Mouse (Mus musculus) forebrain, embryonic 13.5 days (tissue): Measurements from ENCODE around the gene Lrg1. TPM values are rescaled to one million over a fixed set of nuclear protein-coding genes. Genes with fewer than 3 reads are reported as not detected.
"Not testable (repeated sequence)": the region's sequence is repeated elsewhere in the genome, so short reads cannot be mapped to it uniquely, and the experiment has no call there.

ENCODE experiments used
- ATAC-seq: fragments of 200-750 bp; cut with Nextera tagmentation; 2 replicates; pipeline ENCODE4 v1.8.0; 2017
- H3K27ac ChIP-seq: fragments of 300-500 bp; sonication (generic); 2 replicates; pipeline ENCODE4 v1.5.1; 2015; ENCODE audit warnings: inconsistent platforms, mild to moderate bottlenecking, moderate library complexity
- H3K27me3 ChIP-seq: fragments of 300-500 bp; sonication (generic); 2 replicates; pipeline ENCODE4 v1.6.1; 2015; ENCODE audit warnings: mild to moderate bottlenecking, inconsistent platforms
- H3K36me3 ChIP-seq: fragments of 300-500 bp; sonication (generic); 2 replicates; pipeline ENCODE4 v1.6.1; 2015; ENCODE audit warnings: mild to moderate bottlenecking, inconsistent platforms; ENCODE audit not compliant: poor library complexity, severe bottlenecking
- H3K4me1 ChIP-seq: fragments of 300-500 bp; sonication (generic); 2 replicates; pipeline ENCODE4 v1.6.1; 2015; ENCODE audit warnings: inconsistent platforms
- H3K4me2 ChIP-seq: fragments of 300-500 bp; sonication (generic); 2 replicates; pipeline ENCODE4 v1.6.1; 2015; ENCODE audit warnings: inconsistent platforms, mild to moderate bottlenecking, moderate library complexity
- H3K4me3 ChIP-seq: fragments of 300-500 bp; sonication (generic); 2 replicates; pipeline ENCODE4 v1.5.1; 2015; ENCODE audit warnings: mild to moderate bottlenecking, inconsistent platforms
- H3K9ac ChIP-seq: fragments of 300-500 bp; sonication (generic); 2 replicates; pipeline ENCODE4 v1.6.1; 2015; ENCODE audit warnings: mild to moderate bottlenecking, inconsistent platforms
- H3K9me3 ChIP-seq: fragments of 300-500 bp; sonication (generic); replicated peaks from 2 replicates; pipeline ENCODE4 v1.6.1; 2016; ENCODE audit warnings: inconsistent platforms
- WGBS: fragments of 180-500 bp; shearing (Covaris S2); methylation state at CpG from one replicate; pipeline ENCODE4 v1.1.7; 2015; 5-methylcytosine and 5-hydroxymethylcytosine counted together
- polyA plus RNA-seq: library from polyadenylated mRNA; unstranded; fragments of >200 nt; fragmentation: Nextera tagmentation; extraction: Ambion mirVana; gene quantifications from 2 replicates; pipeline ENCODE4 v1.2.1, GENCODE M21; 2015

Gene Lrg1
- polyA plus RNA-seq, 1 experiment from 2014 or later, result not detected

DNA sequence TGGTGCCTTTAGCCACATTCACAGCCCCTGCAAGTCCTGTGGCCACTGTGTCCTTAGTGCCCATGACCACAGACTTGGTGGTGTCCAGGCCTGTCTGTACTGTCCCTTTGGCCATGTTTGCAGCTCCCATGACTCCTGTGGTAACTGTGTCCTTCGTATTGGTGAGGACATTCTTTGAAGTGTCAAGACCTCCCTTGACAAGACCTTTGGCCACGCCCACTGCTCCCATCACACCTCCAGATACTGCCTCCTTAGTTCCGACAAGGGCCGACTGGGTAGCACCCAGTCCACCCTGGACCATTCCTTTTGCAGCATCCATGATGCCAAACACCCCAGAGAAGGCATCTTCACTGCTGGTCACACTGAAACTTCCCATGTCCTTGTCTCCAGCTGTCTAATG is 14.8 kb downstream of the Lrg1 start:
- no peak for ATAC-seq
- WGBS, result 79% methylated on average over 4 of the region's 4 CpGs

DNA sequence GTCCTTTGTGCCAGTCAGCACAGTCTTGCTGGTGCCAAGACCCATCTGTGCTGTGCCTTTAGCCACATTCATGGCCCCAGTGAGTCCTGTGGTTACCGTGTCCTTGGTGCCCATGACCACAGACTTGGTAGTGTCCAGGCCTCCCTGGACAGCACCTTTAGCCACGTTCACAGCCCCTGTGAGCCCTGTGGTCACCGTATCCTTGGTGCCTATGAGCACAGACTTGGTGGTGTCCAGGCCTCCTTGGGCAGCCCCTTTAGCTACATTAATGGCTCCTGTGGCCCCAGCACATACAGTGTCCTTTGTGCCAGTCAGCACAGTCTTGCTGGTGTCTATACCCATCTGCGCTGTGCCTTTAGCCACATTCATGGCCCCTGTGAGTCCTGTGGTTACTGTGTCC is 15.4 kb downstream of the Lrg1 start:
- WGBS, result 98% methylated on average over 4 of the region's 4 CpGs
- H3K27ac ChIP-seq, H3K4me3 ChIP-seq, H3K4me2 ChIP-seq, H3K27me3 ChIP-seq, H3K9ac ChIP-seq, H3K4me1 ChIP-seq, H3K9me3 ChIP-seq, ATAC-seq: not testable (repeated sequence)
- H3K36me3 ChIP-seq, result peaks cover 34% of the 10 kb centered on the region

More for the DNA sequence above, 14.8 kb downstream of the Lrg1 start:
- H3K27ac ChIP-seq, result no peak overlapping the region
- H3K9me3 ChIP-seq, result no peaks in the 10 kb centered on the region
- no peak overlapping the region for H3K4me2 ChIP-seq
- no peak overlapping the region for H3K4me3 ChIP-seq
- peaks cover 29% of the 10 kb centered on the region for H3K36me3 ChIP-seq
- H3K9ac ChIP-seq, result no peak overlapping the region
- H3K4me1 ChIP-seq, result no peaks in the 10 kb centered on the region
- no peaks in the 10 kb centered on the region for H3K27me3 ChIP-seq

DNA sequence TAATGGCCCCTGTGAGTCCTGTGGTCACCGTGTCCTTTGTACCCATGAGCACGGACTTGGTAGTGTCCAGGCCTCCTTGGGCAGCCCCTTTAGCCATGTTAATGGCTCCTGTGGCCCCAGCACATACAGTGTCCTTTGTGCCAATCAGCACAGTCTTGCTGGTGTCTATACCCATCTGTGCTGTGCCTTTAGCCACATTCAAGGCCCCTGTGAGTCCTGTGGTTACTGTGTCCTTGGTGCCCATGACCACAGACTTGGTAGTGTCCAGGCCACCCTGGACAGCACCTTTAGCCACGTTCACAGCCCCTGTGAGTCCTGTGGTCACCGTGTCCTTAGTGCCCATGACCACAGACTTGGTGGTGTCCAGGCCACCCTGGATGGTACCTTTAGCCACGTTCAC is 17.0 kb downstream of the Lrg1 start:
- 82% methylated on average over 2 of the region's 5 CpGs for WGBS
- not testable (repeated sequence) for ATAC-seq, H3K4me1 ChIP-seq, H3K4me2 ChIP-seq, H3K4me3 ChIP-seq, H3K27ac ChIP-seq, H3K9ac ChIP-seq, H3K9me3 ChIP-seq, H3K27me3 ChIP-seq
- peaks cover 50% of the 10 kb centered on the region for H3K36me3 ChIP-seq

DNA sequence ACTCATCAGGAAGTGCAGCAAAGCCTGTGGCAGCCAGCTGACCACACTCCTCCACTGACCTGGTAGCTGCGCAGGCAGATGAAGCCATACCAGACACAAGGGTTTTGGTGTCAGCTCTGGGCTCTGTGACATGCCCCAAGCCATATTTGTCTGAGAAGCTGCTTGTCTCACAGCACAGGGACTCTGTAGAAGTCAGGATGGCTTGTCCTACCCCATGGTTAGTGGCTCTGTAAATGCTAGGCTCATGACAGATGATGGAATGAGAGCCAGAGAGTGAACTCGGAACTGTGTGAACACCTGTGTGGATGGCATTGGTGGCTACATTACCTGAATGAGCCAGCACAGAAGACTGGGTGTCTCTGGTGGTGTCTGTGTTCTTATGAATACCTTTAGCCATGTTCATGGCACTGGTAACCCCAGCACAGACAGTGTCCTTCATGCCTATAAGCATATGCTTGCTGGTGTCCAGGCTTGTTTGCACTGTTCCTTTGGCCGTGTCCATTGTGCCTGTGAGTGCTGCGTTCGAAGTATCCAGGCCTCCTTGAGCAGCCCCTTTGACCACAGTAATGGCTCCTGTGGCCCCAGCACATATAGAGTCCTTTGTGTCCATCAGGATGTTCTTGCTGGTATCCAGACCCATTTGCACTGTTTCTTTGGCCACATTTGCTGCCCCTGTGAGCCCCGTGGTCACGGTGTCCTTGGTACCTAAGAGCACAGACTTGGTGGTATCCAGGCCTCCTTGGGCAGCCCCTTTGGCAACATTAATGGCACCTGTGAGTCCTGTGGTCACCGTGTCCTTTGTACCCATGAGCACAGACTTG is 18.1 kb downstream of the Lrg1 start:
- no peaks in the 10 kb centered on the region for H3K9me3 ChIP-seq
- H3K27me3 ChIP-seq, result no peaks in the 10 kb centered on the region
- H3K4me1 ChIP-seq, result no peaks in the 10 kb centered on the region
- H3K36me3 ChIP-seq, result peaks cover 60% of the 10 kb centered on the region
- no peak overlapping the region for H3K27ac ChIP-seq
- H3K9ac ChIP-seq, result no peak overlapping the region
- H3K4me2 ChIP-seq, result no peak overlapping the region
- H3K4me3 ChIP-seq, result no peak overlapping the region
- no peak for ATAC-seq
- 95% methylated on average over 8 of the region's 8 CpGs for WGBS

DNA sequence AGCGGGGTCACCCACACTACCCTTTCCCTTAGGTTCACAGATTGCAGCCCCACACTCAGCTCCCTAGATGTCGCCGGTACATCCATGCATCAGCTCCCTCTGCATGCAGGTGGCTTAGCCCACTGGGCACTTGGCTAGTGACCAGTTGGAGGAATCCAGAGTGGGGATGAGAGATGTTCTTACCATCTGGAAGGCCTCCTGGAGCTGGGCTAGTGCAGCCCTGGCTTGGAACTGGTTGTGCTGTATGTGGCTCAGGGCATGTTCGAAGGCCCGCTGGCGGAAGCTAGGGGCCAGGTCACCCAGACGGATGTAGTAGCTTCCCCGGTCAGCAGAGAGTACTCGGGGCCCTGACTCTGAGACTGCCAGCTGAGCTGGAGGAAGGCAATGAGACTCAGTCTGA is 18.9 kb downstream of the Lrg1 start:
- H3K36me3 ChIP-seq, result peaks cover 62% of the 10 kb centered on the region
- 95% methylated on average over 9 of the region's 9 CpGs for WGBS
- ATAC-seq, result no peak

DNA sequence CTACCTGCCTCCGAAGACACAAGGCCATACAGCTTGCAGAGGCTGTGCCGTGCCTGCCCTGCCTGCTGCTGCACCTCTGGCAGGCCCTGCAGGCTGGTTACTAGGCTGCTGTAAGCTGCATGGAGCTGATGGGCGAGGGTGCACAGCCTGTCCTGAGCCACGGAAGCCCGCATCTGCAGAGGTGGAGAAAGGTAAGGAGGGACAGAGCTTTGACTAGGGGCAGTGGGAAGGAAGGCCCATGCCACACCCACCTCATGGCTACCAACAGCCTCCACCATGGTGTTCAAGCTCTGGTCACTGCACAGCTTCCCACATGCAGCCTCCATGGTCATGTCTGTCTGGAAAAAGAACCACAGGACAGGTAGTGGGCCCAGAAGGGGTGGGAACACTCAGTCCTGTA is 19.6 kb downstream of the Lrg1 start:
- H3K4me3 ChIP-seq, result no peak overlapping the region
- no peak for ATAC-seq
- 93% methylated on average over 5 of the region's 5 CpGs for WGBS
- no peak overlapping the region for H3K9ac ChIP-seq
- H3K4me2 ChIP-seq, result no peak overlapping the region
- H3K4me1 ChIP-seq, result no peaks in the 10 kb centered on the region
- H3K9me3 ChIP-seq, result no peaks in the 10 kb centered on the region
- peaks cover 70% of the 10 kb centered on the region for H3K36me3 ChIP-seq
- H3K27me3 ChIP-seq, result no peaks in the 10 kb centered on the region
- H3K27ac ChIP-seq, result no peak overlapping the region

More for the DNA sequence above, 18.9 kb downstream of the Lrg1 start:
- H3K27ac ChIP-seq, result no peak overlapping the region
- no peaks in the 10 kb centered on the region for H3K27me3 ChIP-seq
- no peaks in the 10 kb centered on the region for H3K4me1 ChIP-seq
- no peak overlapping the region for H3K4me2 ChIP-seq
- no peaks in the 10 kb centered on the region for H3K9me3 ChIP-seq
- H3K4me3 ChIP-seq, result no peak overlapping the region
- H3K9ac ChIP-seq, result no peak overlapping the region

DNA sequence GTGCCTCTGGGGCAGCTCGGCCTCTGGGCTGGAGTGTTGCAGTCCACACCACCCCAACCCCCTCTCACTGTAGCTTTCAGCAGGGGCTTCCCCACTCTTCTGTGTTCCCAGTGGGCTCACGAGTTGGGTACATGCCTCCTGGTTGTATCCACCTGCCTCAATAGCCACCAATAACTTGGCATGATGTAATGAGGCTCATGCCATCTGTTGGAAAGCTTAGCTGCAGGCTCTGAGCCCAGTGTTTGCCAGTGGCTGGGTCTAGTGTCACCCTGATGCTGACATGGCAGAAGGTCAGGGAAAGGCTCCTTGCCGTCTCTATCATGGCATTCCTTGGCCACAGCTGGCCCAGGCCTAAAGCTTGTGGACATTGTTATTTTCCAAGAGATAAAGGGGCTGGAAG is 21.0 kb downstream of the Lrg1 start:
- H3K4me1 ChIP-seq, result no peaks in the 10 kb centered on the region
- ATAC-seq, result no peak
- H3K36me3 ChIP-seq, result peaks cover 83% of the 10 kb centered on the region
- WGBS, result 87% methylated on average over 3 of the region's 3 CpGs
- H3K27ac ChIP-seq, result no peak overlapping the region
- no peak overlapping the region for H3K4me2 ChIP-seq
- H3K27me3 ChIP-seq, result no peaks in the 10 kb centered on the region
- no peak overlapping the region for H3K4me3 ChIP-seq
- H3K9me3 ChIP-seq, result no peaks in the 10 kb centered on the region
- H3K9ac ChIP-seq, result no peak overlapping the region

DNA sequence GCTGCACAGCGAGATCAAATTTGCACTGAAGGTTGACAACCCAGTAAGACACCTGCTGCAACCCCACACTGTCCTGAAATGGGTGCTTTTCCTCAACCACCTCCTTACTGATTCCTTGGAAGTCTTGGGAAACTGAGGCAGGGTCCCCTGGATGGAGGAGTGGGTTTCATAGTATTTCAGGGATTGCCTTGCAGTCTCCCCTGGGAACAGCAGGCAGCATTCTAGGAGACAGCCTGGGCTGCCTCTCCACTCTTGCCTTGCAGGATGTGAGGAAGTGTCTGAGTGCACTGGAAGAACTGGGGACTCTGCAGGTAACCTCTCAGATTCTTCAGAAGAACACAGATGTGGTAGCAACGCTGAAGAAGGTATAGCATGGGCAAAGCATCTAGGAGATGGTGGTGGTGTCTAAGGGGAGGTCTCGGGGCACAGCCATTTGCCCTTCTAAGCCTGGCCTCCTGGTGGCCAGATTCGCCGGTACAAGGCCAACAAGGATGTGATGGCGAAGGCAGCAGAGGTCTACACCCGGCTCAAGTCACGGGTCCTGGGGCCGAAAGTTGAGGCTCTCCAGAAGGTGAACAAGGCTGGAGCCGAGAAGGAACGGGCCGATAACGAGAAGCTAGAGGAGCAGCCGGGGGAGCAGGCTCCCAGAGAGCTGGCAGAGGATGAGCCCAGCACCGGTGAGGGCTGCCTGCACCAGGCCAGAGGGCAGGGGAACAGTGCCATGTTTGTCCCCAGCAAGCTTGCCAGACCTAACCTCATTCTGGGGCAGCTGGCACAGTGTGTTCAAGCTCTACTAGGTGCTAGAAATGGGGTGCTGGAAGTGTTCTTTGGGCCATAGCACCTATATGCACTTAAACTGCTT is 22.9 kb downstream of the Lrg1 start:
- Histone ChIP-seq H3K4me3 (no peak overlapping the region), H3K27me3 (no peaks in the 10 kb centered on the region), H3K27ac (no peak overlapping the region), H3K4me2 (no peak overlapping the region), H3K36me3 (peaks cover 98% of the 10 kb centered on the region), H3K4me1 (no peaks in the 10 kb centered on the region), H3K9me3 (no peaks in the 10 kb centered on the region), H3K9ac (no peak overlapping the region)
- WGBS, result 93% methylated on average over 15 of the region's 15 CpGs
- no peak for ATAC-seq

DNA sequence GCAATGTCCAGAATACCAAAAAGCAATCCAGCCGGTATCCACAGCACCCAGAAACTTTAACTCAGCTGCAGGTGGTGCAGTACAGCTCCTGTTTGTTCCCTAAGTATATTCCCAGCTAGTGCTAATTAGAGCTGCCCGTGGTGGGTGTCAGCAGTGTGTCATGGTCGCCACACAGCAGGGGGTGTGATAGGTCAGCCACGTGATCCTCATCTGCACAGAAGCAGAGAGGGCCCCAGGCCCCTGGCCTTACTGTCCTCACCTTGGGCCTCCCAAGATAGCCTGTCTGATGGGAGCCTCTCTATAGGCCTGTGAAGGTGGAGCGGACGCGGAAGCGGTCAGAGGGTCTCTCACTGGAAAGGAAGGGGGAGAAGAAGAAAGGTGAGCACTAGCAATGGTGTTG is 23.6 kb downstream of the Lrg1 start:
- H3K27ac ChIP-seq, result no peak overlapping the region
- no peak for ATAC-seq
- peaks cover 97% of the 10 kb centered on the region for H3K36me3 ChIP-seq
- H3K4me2 ChIP-seq, result no peak overlapping the region
- H3K9me3 ChIP-seq, result no peaks in the 10 kb centered on the region
- 95% methylated on average over 8 of the region's 8 CpGs for WGBS
- no peak overlapping the region for H3K4me3 ChIP-seq
- H3K27me3 ChIP-seq, result no peaks in the 10 kb centered on the region
- no peaks in the 10 kb centered on the region for H3K4me1 ChIP-seq
- H3K9ac ChIP-seq, result no peak overlapping the region

DNA sequence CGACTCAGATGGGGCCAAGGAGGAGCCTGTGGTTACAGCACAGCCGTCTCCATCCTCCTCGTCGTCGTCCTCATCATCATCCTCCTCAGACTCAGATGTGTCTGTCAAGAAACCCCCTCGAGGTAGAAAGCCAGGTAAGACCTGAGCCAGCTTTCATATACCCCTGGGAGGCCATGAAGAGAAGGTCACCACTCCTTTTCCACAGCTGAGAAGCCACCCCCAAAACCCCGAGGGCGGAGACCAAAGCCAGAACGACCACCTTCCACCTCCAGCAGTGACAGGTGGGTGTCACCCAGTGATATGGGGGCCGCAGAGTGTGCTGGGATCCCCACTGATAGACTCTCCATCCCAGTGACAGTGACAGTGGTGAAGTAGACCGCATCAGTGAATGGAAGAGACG is 24.9 kb downstream of the Lrg1 start:
- WGBS, result 92% methylated on average over 12 of the region's 12 CpGs
- no peak for ATAC-seq

DNA sequence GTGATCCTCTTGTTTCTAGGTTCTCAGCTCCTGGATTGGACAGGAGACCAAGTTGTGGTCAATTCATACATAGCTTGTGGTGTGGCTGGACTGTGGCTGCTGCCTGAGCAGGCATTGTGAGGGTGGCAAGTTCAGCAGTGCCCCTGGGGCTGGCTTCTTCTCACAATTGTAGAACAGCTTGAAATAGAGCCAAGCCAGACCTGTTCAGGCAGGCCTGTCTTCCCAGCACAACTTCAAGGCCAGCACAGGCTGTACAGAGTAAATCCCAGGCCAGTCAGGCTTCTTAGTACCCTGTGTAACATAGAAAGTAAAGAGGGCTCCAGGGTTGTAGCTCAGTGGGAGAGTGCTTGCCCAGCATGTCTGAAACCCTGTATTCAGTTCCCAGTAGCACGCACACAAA is 29.0 kb downstream of the Lrg1 start:
- no peak overlapping the region for H3K4me2 ChIP-seq
- peaks cover 75% of the 10 kb centered on the region for H3K36me3 ChIP-seq
- H3K4me3 ChIP-seq, result no peak overlapping the region
- WGBS, result 84% methylated on average over 1 of the region's 1 CpGs
- no peak for ATAC-seq
- no peaks in the 10 kb centered on the region for H3K27me3 ChIP-seq
- no peaks in the 10 kb centered on the region for H3K9me3 ChIP-seq
- H3K4me1 ChIP-seq, result no peaks in the 10 kb centered on the region
- H3K9ac ChIP-seq, result no peak overlapping the region
- no peak overlapping the region for H3K27ac ChIP-seq

More for the DNA sequence above, 24.9 kb downstream of the Lrg1 start:
- no peak overlapping the region for H3K9ac ChIP-seq
- H3K9me3 ChIP-seq, result no peaks in the 10 kb centered on the region
- H3K4me2 ChIP-seq, result no peak overlapping the region
- no peak overlapping the region for H3K27ac ChIP-seq
- H3K4me3 ChIP-seq, result no peak overlapping the region
- no peaks in the 10 kb centered on the region for H3K4me1 ChIP-seq
- H3K36me3 ChIP-seq, result peaks cover 89% of the 10 kb centered on the region
- H3K27me3 ChIP-seq, result no peaks in the 10 kb centered on the region

DNA sequence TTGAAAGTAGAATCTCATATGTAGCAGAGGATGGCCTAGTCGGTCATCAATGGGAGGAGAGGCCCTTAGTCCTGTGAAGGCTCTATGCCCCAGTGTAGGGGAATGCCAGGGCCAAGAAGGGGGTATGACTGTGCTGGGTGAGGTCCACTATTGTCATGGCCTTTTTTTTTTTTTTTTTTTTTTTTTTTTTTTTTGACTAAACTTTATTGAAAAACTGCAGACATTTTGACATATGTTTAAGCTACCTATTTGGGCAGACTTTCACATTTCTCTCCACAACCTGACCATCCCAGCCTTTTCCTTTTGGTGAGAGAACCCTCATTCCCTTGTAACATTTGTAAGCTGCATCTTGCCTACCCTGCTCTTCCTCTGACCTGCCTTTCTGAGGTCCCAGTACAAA is 29.5 kb downstream of the Lrg1 start:
- WGBS, result 100% methylated on average over 1 of the region's 1 CpGs
- no peaks in the 10 kb centered on the region for H3K27me3 ChIP-seq
- no peak for ATAC-seq

More for the DNA sequence above, 29.5 kb downstream of the Lrg1 start:
- peaks cover 75% of the 10 kb centered on the region for H3K36me3 ChIP-seq
- no peak overlapping the region for H3K9ac ChIP-seq
- no peak overlapping the region for H3K4me2 ChIP-seq
- no peaks in the 10 kb centered on the region for H3K9me3 ChIP-seq
- H3K4me3 ChIP-seq, result no peak overlapping the region
- no peak overlapping the region for H3K27ac ChIP-seq
- no peaks in the 10 kb centered on the region for H3K4me1 ChIP-seq
